Mouse (Mus musculus) hindbrain, postnatal 0 days (tissue): Measurements from ENCODE around the gene Celf3. TPM values are rescaled to one million over a fixed set of nuclear protein-coding genes. Genes with fewer than 3 reads are reported as not detected.

Experiments
- ATAC-seq: fragments of 200-750 bp; cut with Nextera tagmentation; 2 replicates; pipeline ENCODE4 v1.8.0; 2017; ENCODE audit warnings: mild to moderate bottlenecking, moderate TSS enrichment, moderate library complexity
- DNase-seq: peaks from one replicate; pipeline ENCODE4 v3.0.0-alpha.2; 2015; ENCODE audit warnings: low spot score
- H3K27ac ChIP-seq: fragments of 300-500 bp; sonication (generic); 2 replicates; pipeline ENCODE4 v1.5.1; 2014; ENCODE audit warnings: mild to moderate bottlenecking
- H3K27me3 ChIP-seq: fragments of 300-500 bp; sonication (generic); 2 replicates; pipeline ENCODE4 v1.6.1; 2014; ENCODE audit warnings: low read length, mixed read lengths; ENCODE audit not compliant: insufficient read depth
- H3K36me3 ChIP-seq: fragments of 300-500 bp; sonication (generic); 2 replicates; pipeline ENCODE4 v1.6.1; 2014; ENCODE audit warnings: low read length, mixed read lengths; ENCODE audit not compliant: insufficient read depth
- H3K4me1 ChIP-seq: fragments of 300-500 bp; sonication (generic); 2 replicates; pipeline ENCODE4 v1.6.1; 2014; ENCODE audit warnings: antibody characterized with exemption, low read length, mixed read lengths; ENCODE audit not compliant: insufficient read depth
- H3K4me2 ChIP-seq: fragments of 300-500 bp; sonication (generic); 2 replicates; pipeline ENCODE4 v1.6.1; 2014; ENCODE audit warnings: low read depth, mild to moderate bottlenecking, low read length, moderate library complexity, mixed read lengths
- H3K4me3 ChIP-seq: fragments of 300-500 bp; sonication (generic); 2 replicates; pipeline ENCODE4 v1.5.1; 2014; ENCODE audit warnings: low read length
- H3K9ac ChIP-seq: fragments of 300-500 bp; sonication (generic); replicated peaks from 2 replicates; pipeline ENCODE4 v1.6.1; 2014; ENCODE audit warnings: mild to moderate bottlenecking, low read length, moderate library complexity, mixed read lengths
- H3K9me3 ChIP-seq: fragments of 300-500 bp; sonication (generic); 2 replicates; pipeline ENCODE4 v1.6.1; 2016; ENCODE audit warnings: low read length, mixed read lengths
- CTCF ChIP-seq: IDR thresholded peaks from 2 replicates; pipeline ENCODE4 v1.5.1; 2016; ENCODE audit warnings: antibody characterized with exemption, control low read depth, low read depth
- WGBS: fragments of 180-500 bp; shearing (Covaris S2); extraction: QIAGEN DNeasy Blood & Tissue Kit; methylation state at CpG from one replicate; pipeline ENCODE4 v1.1.7; 2014; 5-methylcytosine and 5-hydroxymethylcytosine counted together
- polyA plus RNA-seq: library from polyadenylated mRNA; unstranded; fragments of >200 nt; fragmentation: Nextera tagmentation; extraction: Ambion mirVana; gene quantifications from 2 replicates; pipeline ENCODE4 v1.2.1, GENCODE M21; 2015
- total RNA-seq: library from RNA; depleted of rRNA; stranded (reverse); fragments of >200 nt; gene quantifications from 2 replicates; pipeline ENCODE4 v1.2.3, GENCODE M21; 2014

Gene Celf3
- total and polyA plus RNA-seq, 2 experiments from 2014 or later = 171 to 184 TPM

DNA sequence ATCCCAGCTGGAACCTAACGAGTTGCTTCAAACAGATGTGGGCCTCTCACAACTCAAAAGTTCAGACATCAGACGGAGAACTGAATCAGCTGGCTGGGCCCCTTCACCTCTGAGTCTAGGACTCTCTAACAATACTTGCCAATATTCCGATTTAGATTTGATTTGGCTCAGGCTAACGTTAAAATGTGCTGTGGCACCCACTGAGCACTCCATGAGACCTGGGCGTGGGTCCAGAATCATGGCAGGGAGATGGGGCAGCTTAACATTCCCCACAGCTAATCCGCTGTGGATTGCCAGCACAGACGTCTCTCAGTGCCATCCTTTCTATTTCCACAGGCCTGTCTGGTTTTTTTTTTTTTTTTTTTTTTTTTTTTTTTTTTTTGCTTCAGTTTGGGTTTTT, 7.8 kb downstream of the Celf3 start:
- TF ChIP-seq CTCF = no peak
- ATAC-seq = no peak
- no peaks in the 10 kb centered on the region for H3K9me3 ChIP-seq
- H3K27ac ChIP-seq = no peak overlapping the region
- no peaks in the 10 kb centered on the region for H3K27me3 ChIP-seq
- H3K9ac ChIP-seq = no peak overlapping the region
- H3K4me3 ChIP-seq = no peak overlapping the region
- no peak overlapping the region for H3K4me2 ChIP-seq
- peaks cover 22% of the 10 kb centered on the region; the same call in 1 of the 2 replicates for H3K36me3 ChIP-seq
- WGBS = 32% methylated on average over 7 of the region's 7 CpGs
- peaks cover 32% of the 10 kb centered on the region for H3K4me1 ChIP-seq
- no peak for DNase-seq

DNA sequence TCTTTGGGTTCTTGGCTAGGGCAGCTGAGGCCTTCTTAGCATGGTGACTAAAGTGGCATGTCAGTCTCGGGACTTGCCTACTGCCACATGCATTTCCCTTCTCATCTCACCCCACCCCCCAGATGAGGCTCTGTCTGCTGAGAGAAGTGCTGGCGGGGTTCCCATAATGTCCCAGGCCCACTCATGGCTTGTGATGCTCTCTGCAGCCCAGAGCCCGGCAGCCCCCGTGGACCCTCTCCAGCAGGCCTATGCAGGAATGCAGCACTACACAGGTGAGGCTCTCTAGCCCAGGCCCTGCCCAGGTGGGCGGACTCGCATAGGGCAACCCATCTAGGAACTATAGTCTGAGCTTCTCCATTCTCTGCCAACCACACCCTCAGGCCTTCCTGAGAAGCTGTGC, 9.5 kb downstream of the Celf3 start:
- WGBS = 62% methylated on average over 6 of the region's 6 CpGs
- ATAC-seq (no peak), DNase-seq (no peak)
- TF ChIP-seq CTCF = no peak
- H3K36me3 ChIP-seq = peaks cover 26% of the 10 kb centered on the region; the same call in 1 of the 2 replicates
- H3K9me3 ChIP-seq = no peaks in the 10 kb centered on the region
- H3K4me3 ChIP-seq = no peak overlapping the region
- no peaks in the 10 kb centered on the region for H3K27me3 ChIP-seq
- peaks cover 27% of the 10 kb centered on the region for H3K4me1 ChIP-seq
- H3K27ac ChIP-seq = no peak overlapping the region
- no peak overlapping the region for H3K4me2 ChIP-seq
- no peak overlapping the region for H3K9ac ChIP-seq

DNA sequence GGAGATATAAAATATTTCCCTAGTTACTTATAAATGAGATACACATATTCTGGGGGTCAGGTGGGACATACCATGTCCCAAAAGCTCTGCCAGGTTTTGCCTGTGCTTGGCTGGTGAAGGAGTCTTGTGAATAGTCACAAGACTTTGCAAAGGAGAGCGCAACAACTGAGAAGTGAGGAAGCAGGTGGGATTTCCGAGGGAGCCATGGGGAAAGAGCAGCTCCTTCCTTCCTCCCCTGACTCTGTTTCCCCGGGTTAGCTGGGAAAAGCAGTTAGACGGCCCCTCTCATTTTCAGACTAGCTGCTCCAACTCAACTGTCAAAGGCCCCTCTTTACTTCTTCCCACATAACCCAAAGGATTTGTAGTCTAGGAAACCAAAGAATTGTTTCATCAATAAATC, 19.1 kb downstream of the Celf3 start:
- DNase-seq = no peak
- H3K27ac ChIP-seq = no peak overlapping the region

DNA sequence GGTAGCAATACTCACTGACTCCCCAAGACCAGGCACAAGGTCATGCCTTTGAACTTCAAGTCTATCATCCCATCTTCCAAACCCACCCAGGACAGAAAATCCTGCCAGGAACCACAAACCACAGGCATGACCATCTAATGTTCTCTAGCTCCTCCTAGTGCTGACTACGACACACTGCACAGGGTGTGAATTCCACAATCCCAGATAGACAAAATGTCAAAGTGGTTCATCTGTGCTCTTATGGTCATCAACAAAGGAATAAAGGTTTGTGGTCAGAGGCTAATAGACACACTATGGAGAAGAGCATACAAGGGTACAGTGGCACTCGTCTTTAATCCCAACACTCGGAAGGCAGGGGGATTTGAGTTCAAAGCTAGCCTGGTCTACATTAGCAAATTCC, 24.1 kb downstream of the Celf3 start:
- Histone ChIP-seq H3K4me3 (no peak overlapping the region), H3K27ac (no peak overlapping the region), H3K4me2 (no peak overlapping the region), H3K9ac (no peak overlapping the region), H3K27me3 (no peaks in the 10 kb centered on the region), H3K9me3 (no peaks in the 10 kb centered on the region), H3K36me3 (peaks cover 6% of the 10 kb centered on the region; the same call in 1 of the 2 replicates), H3K4me1 (no peaks in the 10 kb centered on the region)
- peak; percentile 88 for TF ChIP-seq CTCF
- WGBS = 75% methylated on average over 3 of the region's 3 CpGs
- ATAC-seq (peak; percentile 36), DNase-seq (peak; percentile 74)

More for the DNA sequence above, 19.1 kb downstream of the Celf3 start:
- H3K4me2 ChIP-seq = no peak overlapping the region
- no peaks in the 10 kb centered on the region for H3K9me3 ChIP-seq
- WGBS = 79% methylated on average over 4 of the region's 4 CpGs
- ATAC-seq = no peak
- peaks cover 5% of the 10 kb centered on the region; the same call in 1 of the 2 replicates for H3K36me3 ChIP-seq
- H3K4me3 ChIP-seq = no peak overlapping the region
- H3K27me3 ChIP-seq = no peaks in the 10 kb centered on the region
- no peaks in the 10 kb centered on the region for H3K4me1 ChIP-seq
- TF ChIP-seq CTCF = no peak
- no peak overlapping the region for H3K9ac ChIP-seq

DNA sequence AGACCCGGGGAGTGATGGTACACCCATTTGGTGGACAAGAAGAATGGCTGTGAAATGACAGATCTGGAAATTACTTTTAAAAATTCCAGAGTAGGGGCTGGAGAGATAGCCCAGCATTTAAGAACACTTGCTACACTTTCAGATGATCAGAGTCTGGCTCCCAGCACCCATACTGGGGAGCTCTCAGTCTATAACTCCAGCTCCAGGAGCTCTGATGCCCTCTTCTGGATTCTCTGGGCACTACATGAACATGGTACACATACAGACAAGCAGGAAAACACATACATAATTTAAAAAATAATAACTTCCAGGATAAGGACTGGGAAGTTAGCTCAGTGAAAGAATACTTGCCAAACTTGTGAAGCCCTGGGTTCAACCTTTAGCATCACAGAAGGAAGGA, 28.6 kb downstream of the Celf3 start:
- DNase-seq (no peak), ATAC-seq (no peak)
- Histone ChIP-seq H3K9me3 (no peaks in the 10 kb centered on the region), H3K27me3 (no peaks in the 10 kb centered on the region), H3K36me3 (peaks cover 16% of the 10 kb centered on the region; the same call in 1 of the 2 replicates), H3K27ac (no peak overlapping the region), H3K4me2 (no peak overlapping the region), H3K4me1 (no peaks in the 10 kb centered on the region), H3K9ac (no peak overlapping the region), H3K4me3 (no peak overlapping the region)
- WGBS = 97% methylated on average over 1 of the region's 1 CpGs
- peak; percentile 37 for TF ChIP-seq CTCF

DNA sequence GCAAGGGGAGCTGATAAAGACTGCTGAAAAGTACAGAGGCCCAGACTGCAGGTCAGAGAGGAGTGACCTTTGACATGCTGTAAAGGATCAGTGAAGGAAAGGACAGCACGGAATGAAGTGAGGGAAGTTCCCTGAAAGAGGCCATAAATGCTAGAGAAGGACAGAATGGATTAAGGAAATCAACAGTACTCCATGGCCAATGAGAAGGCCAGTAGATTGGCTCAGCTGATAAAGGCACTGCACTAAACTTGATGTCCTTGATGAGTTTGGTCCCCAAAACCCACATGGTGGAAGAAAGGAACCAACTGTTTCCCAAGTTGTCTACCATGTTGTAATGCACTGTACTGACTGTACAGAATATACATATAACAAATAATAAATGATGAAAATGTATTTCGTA, 48.6 kb downstream of the Celf3 start:
- H3K27ac ChIP-seq = no peak overlapping the region
- H3K9ac ChIP-seq = no peak overlapping the region
- H3K4me3 ChIP-seq = no peak overlapping the region
- ATAC-seq (no peak), DNase-seq (no peak)
- no peaks in the 10 kb centered on the region for H3K9me3 ChIP-seq
- no peak overlapping the region for H3K4me2 ChIP-seq
- peaks cover 18% of the 10 kb centered on the region for H3K36me3 ChIP-seq
- H3K4me1 ChIP-seq = no peaks in the 10 kb centered on the region
- no peaks in the 10 kb centered on the region for H3K27me3 ChIP-seq
- TF ChIP-seq CTCF = no peak
- WGBS = 78% methylated on average over 2 of the region's 2 CpGs

DNA sequence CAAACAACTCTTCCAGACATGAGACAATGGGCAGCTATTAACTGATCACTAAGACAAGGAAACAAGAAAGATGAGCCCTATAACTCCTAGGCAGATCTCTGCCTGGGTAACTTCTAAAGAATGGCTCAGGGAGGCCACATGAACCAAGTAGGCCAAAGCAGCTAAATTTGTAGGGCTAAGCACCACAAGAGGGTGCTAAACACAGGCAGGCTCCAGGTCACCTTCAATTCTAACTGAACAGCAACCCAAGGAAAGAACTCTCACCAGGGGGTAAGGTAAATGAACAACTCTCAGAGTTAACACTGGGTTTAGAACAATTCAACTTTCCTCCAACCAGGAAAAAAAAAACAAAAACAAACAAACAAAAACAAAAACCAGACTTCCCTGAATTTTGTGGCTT, 55.9 kb downstream of the Celf3 start:
- Histone ChIP-seq H3K4me1 (no peaks in the 10 kb centered on the region), H3K9ac (no peak overlapping the region), H3K36me3 (0 out of 2 replicates have a peak, but pooled peaks cover 6% of the 10 kb centered on the region), H3K4me2 (no peak overlapping the region), H3K27me3 (no peaks in the 10 kb centered on the region), H3K4me3 (no peak overlapping the region), H3K9me3 (no peaks in the 10 kb centered on the region), H3K27ac (no peak overlapping the region)
- no peak for ATAC-seq
- DNase-seq = peak; percentile 48
- peak; percentile 64 for TF ChIP-seq CTCF
